Mouse (Mus musculus) cerebellum, adult 2 months (tissue): ENCODE results near the gene Kcnb1.

Source experiments
- CTCF ChIP-seq: fragments of 200-500 bp; IDR thresholded peaks from 2 replicates; pipeline ENCODE4 v1.5.1; 2011; ENCODE audit warnings: low read depth, mild to moderate bottlenecking, control low read depth, low read length, moderate library complexity, borderline replicate concordance; ENCODE audit not compliant: insufficient read depth
- POLR2A ChIP-seq: fragments of 200-500 bp; IDR thresholded peaks from 2 replicates; pipeline ENCODE4 v1.6.1; 2011; ENCODE audit warnings: low read length, control low read depth, borderline replicate concordance; ENCODE audit not compliant: insufficient read depth

- no peak for TF ChIP-seq POLR2A
- no peak for TF ChIP-seq CTCF
Measured at GRCm38 (mm10) chr2:167079535-167080257, 110.3 kb downstream of the Kcnb1 start.
